Mouse (Mus musculus) left cerebral cortex, adult 9 months (tissue): ENCODE measurements at regions not wholly inside any gene's neighbourhood (a gene's known extent, or its start where the extent isn't known, plus 50 kb on each side); places are given as distances from the start of the nearest gene placed in this dataset.

Source experiments
- DNase-seq, 2 experiments: peaks; one replicate each; pipeline ENCODE4 v3.0.0; 2022; ENCODE audit warnings: low spot score in 2 of 2

- DNase-seq, result no peak
These were observed 160.3 kb downstream of the Dyrk2 start for GRCm38 (mm10) chr10:118709718-118710117.

DNA sequence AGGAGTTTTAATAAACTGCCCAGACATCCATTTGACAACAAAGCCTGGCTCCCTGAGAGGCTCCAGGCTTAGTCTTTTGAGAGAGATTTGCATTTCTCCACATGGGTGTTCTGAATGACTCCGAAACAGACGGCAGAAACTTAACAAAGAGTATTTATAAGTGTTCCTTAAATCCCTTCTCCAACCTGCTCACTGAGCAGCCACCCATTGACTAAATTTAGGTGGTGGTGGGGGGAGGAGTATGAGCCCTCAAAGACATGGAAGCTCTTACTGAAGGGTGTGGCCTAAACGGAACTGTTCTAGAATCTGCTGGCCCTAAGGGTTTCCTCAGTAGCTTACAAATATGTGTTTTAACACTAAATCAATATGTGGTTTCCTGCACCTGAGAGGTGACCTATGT lies 158.5 kb downstream of the Dyrk2 start:
- DNase-seq, result no peak

DNA sequence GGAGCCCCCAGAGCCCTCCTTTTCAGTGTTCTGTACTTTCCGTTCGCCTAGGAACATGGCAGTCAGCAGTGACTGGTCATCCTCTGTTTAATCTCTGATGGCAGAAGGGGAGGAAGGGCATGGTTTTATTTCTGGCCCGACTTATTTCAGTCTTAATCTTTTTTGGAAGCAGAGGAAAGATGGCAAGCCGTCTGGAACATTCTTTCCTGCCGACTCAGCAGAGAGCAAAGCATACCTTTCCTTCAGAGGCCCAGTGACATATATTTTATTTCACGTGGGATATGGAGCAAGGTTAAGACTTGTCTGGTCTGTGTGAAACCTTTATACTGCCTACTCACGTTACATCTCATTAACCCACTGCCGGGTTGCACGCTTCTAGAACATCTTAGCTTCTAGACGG lies 158.1 kb downstream of the Dyrk2 start:
- DNase-seq, result no peak

- DNase-seq, result no peak
These were observed 157.1 kb downstream of the Dyrk2 start for GRCm38 (mm10) chr10:118712951-118713350.

DNA sequence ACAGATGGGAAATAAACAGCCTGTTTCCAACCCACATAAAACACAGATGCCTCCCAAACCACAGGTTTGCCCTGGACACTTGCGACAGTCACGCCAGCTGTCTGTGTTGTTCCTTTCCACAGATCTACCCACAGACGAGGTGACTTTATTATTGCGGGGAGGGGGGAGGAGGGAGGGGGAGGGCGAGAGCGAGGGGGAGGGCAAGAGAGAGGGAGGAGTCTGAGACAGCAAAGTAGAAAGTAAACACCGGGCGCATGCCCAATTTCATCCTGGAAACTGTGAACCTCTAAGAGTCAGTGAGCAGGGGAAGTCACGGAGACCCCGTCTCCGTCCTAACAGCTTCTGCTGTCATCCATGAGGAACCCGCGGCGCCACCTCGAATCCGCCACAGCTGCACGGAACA lies 155.8 kb downstream of the Dyrk2 start:
- no peak for DNase-seq

DNA sequence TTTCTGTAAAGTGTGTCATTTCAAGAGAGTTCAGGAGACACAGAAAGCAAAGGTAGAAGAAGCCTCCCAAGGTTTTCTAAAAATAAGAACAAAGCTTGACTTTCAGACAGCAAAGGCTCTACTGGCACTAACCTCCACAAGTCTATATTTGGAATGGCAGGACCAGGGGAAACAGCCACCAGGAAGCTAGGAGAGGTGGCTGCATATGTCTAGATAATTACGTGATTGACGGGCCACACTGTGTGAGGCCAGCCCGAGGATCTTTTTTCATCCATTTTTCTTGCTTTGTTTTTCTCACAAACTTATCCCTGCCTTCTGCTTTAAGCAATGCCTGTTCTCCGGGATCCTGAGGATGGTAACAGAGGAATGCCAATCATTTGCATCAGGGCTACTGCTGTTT lies 155.4 kb downstream of the Dyrk2 start:
- DNase-seq, result no peak

- DNase-seq, result no peak
These were observed 149.4 kb downstream of the Dyrk2 start for GRCm38 (mm10) chr10:118720630-118721029.

- DNase-seq, result no peak
These were observed 147.9 kb downstream of the Dyrk2 start for GRCm38 (mm10) chr10:118722132-118722551.

DNA sequence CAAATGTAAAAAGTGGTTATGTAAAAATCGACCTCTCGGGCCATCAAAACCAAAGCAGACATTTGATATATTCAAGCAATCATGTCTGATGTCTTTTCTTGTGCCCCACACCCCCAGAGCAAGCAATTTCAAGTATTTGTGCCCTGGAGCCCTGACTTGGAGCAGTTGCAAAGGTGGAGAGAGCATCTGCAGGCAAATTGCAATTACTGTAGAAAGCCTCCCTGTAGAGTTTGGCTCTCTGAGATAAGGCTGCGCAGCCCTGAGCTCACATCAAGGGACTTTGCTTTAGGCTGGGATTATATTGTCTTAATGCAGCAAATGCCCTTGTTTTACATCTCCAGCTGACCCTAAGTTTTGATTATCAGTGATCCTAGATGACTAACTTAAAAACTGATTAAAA lies 147.3 kb downstream of the Dyrk2 start:
- DNase-seq, result no peak

DNA sequence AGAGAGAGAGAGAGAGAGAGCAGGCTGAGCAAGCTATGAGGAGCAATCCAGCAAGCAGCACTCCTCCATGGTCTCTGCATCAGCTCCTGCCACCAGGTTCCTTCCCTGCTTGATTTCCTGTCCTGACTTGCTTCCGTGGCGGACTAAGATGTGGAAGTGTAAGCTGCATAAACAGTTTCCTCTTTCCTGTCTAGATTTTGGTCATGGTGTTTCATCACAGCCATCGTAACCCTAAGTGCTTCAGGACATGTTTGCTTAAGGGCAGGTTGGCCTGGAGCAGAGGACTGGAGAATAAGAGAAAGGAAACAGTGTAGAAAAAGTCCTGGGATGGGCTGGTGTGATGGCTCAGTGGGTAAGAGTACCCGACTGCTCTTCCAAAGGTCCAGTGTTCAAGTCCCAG lies 133.9 kb downstream of the Dyrk2 start:
- no peak for DNase-seq

GRCm38 (mm10) chr10:118737064-118737463 lies 132.9 kb downstream of the Dyrk2 start:
- no peak for DNase-seq

DNA sequence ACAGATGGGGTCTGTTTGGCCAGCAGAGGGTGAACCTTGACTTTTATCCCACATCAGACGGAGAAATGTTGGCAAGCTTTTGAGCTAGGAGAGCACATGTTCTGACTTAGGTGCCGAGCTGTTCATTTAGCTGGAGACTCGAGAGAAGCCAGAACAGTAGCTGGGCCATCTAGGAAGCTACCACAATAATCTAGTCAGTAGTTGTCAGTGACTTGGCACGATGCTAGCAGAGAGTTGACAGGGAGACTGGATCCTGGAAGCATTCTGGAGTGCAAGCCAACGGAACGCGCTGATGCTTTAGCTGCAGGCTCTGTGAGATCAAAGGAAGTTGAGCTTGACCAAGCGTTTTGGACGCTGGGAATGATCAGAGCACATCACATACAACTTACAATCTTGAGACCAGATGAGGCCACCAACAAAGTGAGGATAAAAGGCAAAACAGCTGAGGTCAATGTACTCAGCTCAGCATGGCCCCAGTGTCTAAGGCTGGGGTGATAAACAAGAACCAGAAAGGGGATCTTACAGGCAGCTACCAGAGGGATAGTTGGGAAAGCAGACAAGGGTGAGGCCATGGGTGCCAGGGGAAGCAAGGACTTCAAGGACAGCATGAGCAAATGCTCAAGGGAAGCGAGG lies 130.0 kb downstream of the Dyrk2 start:
- no peak for DNase-seq

GRCm38 (mm10) chr10:118743831-118744230 lies 126.2 kb downstream of the Dyrk2 start:
- DNase-seq, result peak; percentile 25 to 65

- DNase-seq, result peak in 1 of 2 experiments; percentile 54
These were observed 123.2 kb downstream of the Dyrk2 start for GRCm38 (mm10) chr10:118746719-118747395.

DNA sequence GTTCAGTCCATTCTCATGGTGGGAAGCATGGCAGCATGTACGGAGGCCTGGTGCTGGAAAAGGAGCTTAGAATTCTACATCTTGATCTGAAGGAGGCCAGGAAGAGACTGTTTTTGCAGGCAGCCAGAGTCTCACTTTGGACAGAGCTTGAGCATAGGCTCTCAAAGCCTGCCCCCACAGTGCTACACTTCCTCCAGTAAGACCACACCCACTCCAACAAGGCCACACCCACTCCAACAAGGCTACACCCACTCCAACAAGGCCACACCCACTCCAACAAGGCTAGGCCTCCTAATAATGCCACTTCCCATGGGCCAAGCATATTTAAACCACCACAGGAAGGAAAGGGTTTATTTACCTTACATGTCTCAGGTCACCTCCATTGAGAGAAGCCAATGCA lies 121.0 kb downstream of the Dyrk2 start:
- DNase-seq, result no peak

DNA sequence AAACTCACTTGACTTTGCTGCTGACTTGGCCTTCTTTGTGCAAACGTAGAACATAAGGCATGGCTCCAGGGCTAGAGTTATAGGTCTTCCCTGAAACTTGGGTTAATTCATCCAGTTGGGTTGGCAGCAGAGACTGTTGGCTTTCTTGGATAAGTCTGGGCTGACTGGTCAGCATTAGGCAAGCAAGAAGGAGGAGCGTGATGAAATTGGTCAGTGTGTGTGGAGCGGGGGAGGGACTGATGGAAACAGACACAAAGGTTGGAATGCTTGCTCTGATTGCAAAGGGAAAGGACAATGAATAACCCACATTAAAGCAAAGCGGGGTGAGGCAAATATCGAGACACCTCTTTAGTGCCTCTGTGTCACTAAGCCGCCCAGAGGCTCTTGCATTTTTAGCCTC lies 120.3 kb downstream of the Dyrk2 start:
- no peak for DNase-seq

DNA sequence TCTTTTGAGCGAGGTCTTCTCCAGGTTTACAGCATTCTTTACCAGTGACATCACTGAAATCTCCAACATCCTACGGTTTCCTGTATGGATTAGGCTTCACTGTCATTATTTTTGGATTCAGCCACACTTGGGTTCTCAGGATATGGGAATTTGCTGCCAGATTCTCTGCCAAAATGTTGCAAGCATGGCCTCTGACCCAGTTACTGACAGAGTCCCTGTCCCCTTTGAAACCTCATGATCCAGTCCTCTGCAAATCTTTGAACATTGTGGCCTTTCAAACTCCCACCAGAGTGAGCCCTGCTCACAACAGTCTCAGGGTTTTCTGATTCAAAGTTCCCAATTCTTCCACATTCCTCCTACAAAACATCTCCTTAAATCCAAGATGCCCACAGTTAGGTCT lies 118.9 kb downstream of the Dyrk2 start:
- no peak for DNase-seq

DNA sequence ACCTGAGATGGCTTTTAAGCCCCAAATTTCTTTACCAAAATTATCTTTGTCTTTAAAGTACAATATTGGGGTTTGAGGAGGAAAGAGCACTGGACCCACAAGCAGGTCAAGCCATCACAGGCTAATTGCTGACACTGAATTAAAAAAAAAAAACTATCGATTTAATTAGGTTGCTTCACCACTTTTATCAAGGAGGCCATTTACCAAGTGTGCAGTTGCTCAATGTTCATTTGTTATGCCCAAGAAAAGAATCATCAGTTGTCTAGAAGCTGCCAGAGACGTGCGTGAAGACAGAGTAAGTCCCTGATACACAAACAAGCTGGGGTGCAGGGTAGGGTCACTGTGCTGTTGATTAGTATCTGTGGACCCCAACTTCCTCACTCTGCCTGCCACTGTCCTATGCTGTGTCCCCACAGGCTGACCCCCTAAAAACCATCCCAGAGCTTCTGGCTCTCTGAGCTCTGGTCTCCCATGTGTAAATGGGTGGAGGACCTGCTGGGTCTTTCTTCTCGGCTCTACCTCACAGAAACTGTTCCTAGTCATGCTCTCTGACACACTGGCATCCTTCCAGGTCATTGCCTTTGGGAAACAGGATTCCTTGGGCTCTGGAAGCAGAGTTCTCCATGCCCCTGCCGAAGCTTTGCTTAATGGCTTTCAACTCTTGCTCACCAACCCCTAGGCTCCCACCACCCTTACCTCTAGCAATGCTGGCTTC lies 116.8 kb downstream of the Dyrk2 start:
- DNase-seq, result no peak

DNA sequence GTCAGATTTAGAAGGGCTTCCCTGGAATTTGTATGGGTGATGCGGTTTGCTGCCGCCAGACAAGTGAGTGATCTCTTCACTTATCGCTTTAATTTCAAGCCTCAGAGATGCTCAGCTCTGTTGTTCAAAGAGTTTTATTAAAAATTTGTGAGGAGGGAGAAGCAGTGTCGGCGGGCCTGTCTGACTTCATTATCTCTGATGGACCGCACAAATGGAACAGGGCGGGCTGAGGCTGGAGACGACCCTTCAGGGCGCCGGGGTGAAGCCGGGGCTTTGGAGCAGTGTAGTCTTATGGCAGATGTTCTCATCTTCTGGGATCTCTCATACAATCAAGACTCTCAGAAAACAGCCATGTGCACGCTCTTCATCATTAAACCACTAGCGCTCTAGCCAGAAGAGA lies 115.2 kb downstream of the Dyrk2 start:
- DNase-seq, result no peak

- no peak for DNase-seq
These were observed 111.1 kb downstream of the Dyrk2 start for GRCm38 (mm10) chr10:118758825-118759471.

- no peak for DNase-seq
These were observed 109.6 kb downstream of the Dyrk2 start for GRCm38 (mm10) chr10:118760441-118760840.

DNA sequence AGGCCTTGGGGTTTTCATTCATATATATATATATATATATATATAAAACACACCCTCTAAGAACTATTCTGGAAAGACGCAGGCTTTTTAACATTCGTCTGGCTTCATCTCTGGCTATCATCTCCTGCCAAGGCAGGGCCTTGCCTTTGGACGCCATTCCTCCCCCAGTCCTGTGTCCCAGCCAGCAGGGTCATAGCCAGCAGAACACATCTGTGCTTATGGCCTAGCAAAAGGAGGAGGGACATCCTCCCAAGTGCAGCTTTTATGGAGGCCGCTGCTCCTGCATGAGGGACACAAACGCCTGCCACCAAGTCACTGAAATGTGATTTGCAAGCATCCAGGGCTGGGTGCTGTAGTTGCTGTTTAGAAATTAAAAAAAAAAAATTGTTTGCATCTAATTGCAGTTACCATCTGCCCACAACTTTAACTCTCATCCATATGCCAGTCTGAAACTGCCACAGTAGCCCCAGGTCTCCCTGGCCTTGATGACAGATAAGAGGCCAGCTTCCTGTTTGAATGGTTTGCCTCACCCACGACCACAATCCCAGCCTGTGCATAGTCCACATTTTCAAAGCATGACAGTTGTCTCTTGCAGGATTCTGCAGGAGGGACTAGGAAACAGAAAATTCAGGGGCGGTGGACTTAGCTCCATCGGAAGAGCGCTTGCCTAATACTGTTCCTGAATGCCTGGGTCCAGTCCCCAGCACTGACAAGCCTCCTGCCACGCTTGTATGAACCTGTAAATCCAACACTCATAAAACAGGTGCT lies 108.7 kb downstream of the Dyrk2 start:
- no peak for DNase-seq
